Mouse (Mus musculus) spleen, postnatal 14 days (tissue): ENCODE data around the gene Agpat3.
A peak's percentile ranks its signal among the peaks of the same experiment; 100 is the strongest.

Source experiments
- DNase-seq, 2 experiments: peaks; one replicate each; pipeline ENCODE4 v3.0.0; 2021 to 2022; ENCODE audit warnings: low spot score in 2 of 2

The Agpat3 gene

GRCm38 (mm10) chr10:78351887-78352665 lies at the start of gene Agpat3:
Agpat3 (minus strand) TSS chr10:78352489.
- DNase-seq, result peak; percentile 25 to 53

- no peak for DNase-seq
Measured at GRCm38 (mm10) chr10:78401127-78401526, 48.8 kb upstream of the Agpat3 start.

- DNase-seq, result no peak
Measured at GRCm38 (mm10) chr10:78399090-78399657, 46.9 kb upstream of the Agpat3 start.

GRCm38 (mm10) chr10:78396625-78396885 lies 44.3 kb upstream of the Agpat3 start:
- no peak for DNase-seq

- DNase-seq, result peak; percentile 84 to 94
Measured at GRCm38 (mm10) chr10:78395819-78396624, 43.7 kb upstream of the Agpat3 start.

GRCm38 (mm10) chr10:78395377-78395776 lies 43.1 kb upstream of the Agpat3 start:
- no peak for DNase-seq

GRCm38 (mm10) chr10:78392072-78392471 lies 39.8 kb upstream of the Agpat3 start:
- DNase-seq, result peak; percentile 62 to 80

GRCm38 (mm10) chr10:78390982-78391470 lies 38.7 kb upstream of the Agpat3 start:
- DNase-seq, result no peak

GRCm38 (mm10) chr10:78388216-78388980 lies 36.1 kb upstream of the Agpat3 start:
- no peak for DNase-seq

GRCm38 (mm10) chr10:78385520-78385919 lies 33.2 kb upstream of the Agpat3 start:
- no peak for DNase-seq

GRCm38 (mm10) chr10:78383567-78383966 lies 31.3 kb upstream of the Agpat3 start:
- DNase-seq, result no peak

- no peak for DNase-seq
Measured at GRCm38 (mm10) chr10:78378516-78378915, 26.2 kb upstream of the Agpat3 start.

GRCm38 (mm10) chr10:78372681-78373668 lies 20.7 kb upstream of the Agpat3 start:
- peak; percentile 29 to 43 for DNase-seq

GRCm38 (mm10) chr10:78371746-78372145 lies 19.5 kb upstream of the Agpat3 start:
- DNase-seq, result no peak

- no peak for DNase-seq
Measured at GRCm38 (mm10) chr10:78367586-78367985, 15.3 kb upstream of the Agpat3 start.

- DNase-seq, result no peak
Measured at GRCm38 (mm10) chr10:78366851-78367312, 14.6 kb upstream of the Agpat3 start.

GRCm38 (mm10) chr10:78366195-78366834 lies 14.0 kb upstream of the Agpat3 start:
- no peak for DNase-seq

- no peak for DNase-seq
Measured at GRCm38 (mm10) chr10:78365555-78365954, 13.3 kb upstream of the Agpat3 start.

- DNase-seq, result no peak
Measured at GRCm38 (mm10) chr10:78364106-78364505, 11.8 kb upstream of the Agpat3 start.

GRCm38 (mm10) chr10:78363366-78363765 lies 11.1 kb upstream of the Agpat3 start:
- DNase-seq, result no peak
